Mouse (Mus musculus): ENCODE results near the gene A430033K04Rik. TPM values are rescaled to one million over a fixed set of nuclear protein-coding genes. Genes with fewer than 3 reads are reported as not detected.
A peak's percentile ranks its signal among the peaks of the same experiment; 100 is the strongest.

A430033K04Rik gene
- 14.2 and 16.6 TPM in 2 replicates for polyA plus RNA-seq (2014; fragmentation: Nextera tagmentation; extraction: Ambion mirVana)

- no peaks in the 10 kb centered on the region for H3K9me3 ChIP-seq (ENCODE audit: control insufficient read depth, low read length)
- H3K4me3 ChIP-seq (ENCODE audit: low read depth, low read length), result peak within 1 kb of the TSS; percentile 86
- H3K36me3 ChIP-seq (ENCODE audit: control insufficient read depth, insufficient read depth, low read length), result peaks cover 2% of the 10 kb centered on the region; the same call in 1 of the 2 replicates
- peak within 1 kb of the TSS; percentile 72 for H3K4me2 ChIP-seq (ENCODE audit: low read depth, severe bottlenecking)
- no peaks in the 10 kb centered on the region for H3K27me3 ChIP-seq (ENCODE audit: control insufficient read depth, insufficient read depth, low read length)
- peak within 1 kb of the TSS; percentile 87 for H3K9ac ChIP-seq (ENCODE audit: low read length)
- 0 out of 2 replicates have a peak, but pooled peaks cover 2% of the 10 kb centered on the region for H3K4me1 ChIP-seq (ENCODE audit: control insufficient read depth, insufficient read depth, low read length)
- H3K27ac ChIP-seq (replicated peaks; ENCODE audit: low read depth, low read length), result peak within 1 kb of the TSS; percentile 70
- ATAC-seq (ENCODE audit: insufficient number of reproducible peaks, low FRiP score, low TSS enrichment, low read depth) (peak; percentile 92), DNase-seq (ENCODE audit: low spot score) (peak; percentile 91)
- WGBS, result under 1% methylated on average over 30 of the region's 30 CpGs
Measured at GRCm38 (mm10) chr5:138622645-138623477, at the start of gene A430033K04Rik. A430033K04Rik (plus strand) TSS chr5:138622859.

- 88% methylated on average over 6 of the region's 6 CpGs for WGBS
- H3K27me3 ChIP-seq (ENCODE audit: control insufficient read depth, insufficient read depth, low read length), result no peaks in the 10 kb centered on the region
- no peak for ATAC-seq (ENCODE audit: insufficient number of reproducible peaks, low FRiP score, low TSS enrichment, low read depth)
- H3K4me1 ChIP-seq (ENCODE audit: control insufficient read depth, insufficient read depth, low read length), result no peaks in the 10 kb centered on the region
- no peaks in the 10 kb centered on the region for H3K36me3 ChIP-seq (ENCODE audit: control insufficient read depth, insufficient read depth, low read length)
- DNase-seq (ENCODE audit: low spot score), result no peak
- H3K9me3 ChIP-seq (ENCODE audit: control insufficient read depth, low read length), result no peaks in the 10 kb centered on the region
- H3K4me2 ChIP-seq (ENCODE audit: low read depth, severe bottlenecking), result no peak overlapping the region
- no peak overlapping the region for H3K9ac ChIP-seq (ENCODE audit: low read length)
- H3K4me3 ChIP-seq (ENCODE audit: low read depth, low read length), result no peak overlapping the region
- no peak overlapping the region for H3K27ac ChIP-seq (replicated peaks; ENCODE audit: low read depth, low read length)
Measured at GRCm38 (mm10) chr5:138587396-138587795, 35.3 kb upstream of the A430033K04Rik start.

GRCm38 (mm10) chr5:138618353-138618752, 4.3 kb upstream of the A430033K04Rik start:
- Histone ChIP-seq H3K9ac (ENCODE audit: low read length) (no peak overlapping the region), H3K36me3 (ENCODE audit: control insufficient read depth, insufficient read depth, low read length) (peaks cover 42% of the 10 kb centered on the region), H3K4me2 (ENCODE audit: low read depth, severe bottlenecking) (no peak overlapping the region), H3K4me3 (ENCODE audit: low read depth, low read length) (peak overlapping the region; percentile 92), H3K27me3 (ENCODE audit: control insufficient read depth, insufficient read depth, low read length) (no peaks in the 10 kb centered on the region), H3K9me3 (ENCODE audit: control insufficient read depth, low read length) (peaks cover 13% of the 10 kb centered on the region; the same call in 1 of the 2 replicates), H3K4me1 (ENCODE audit: control insufficient read depth, insufficient read depth, low read length) (no peaks in the 10 kb centered on the region), H3K27ac (replicated peaks; ENCODE audit: low read depth, low read length) (no peak overlapping the region)
- DNase-seq (ENCODE audit: low spot score) (no peak), ATAC-seq (ENCODE audit: insufficient number of reproducible peaks, low FRiP score, low TSS enrichment, low read depth) (no peak)
- 98% methylated on average over 1 of the region's 1 CpGs for WGBS

- ATAC-seq (ENCODE audit: insufficient number of reproducible peaks, low FRiP score, low TSS enrichment, low read depth), result peak; percentile 97
- Histone ChIP-seq H3K4me1 (ENCODE audit: control insufficient read depth, insufficient read depth, low read length) (0 out of 2 replicates have a peak, but pooled peaks cover 2% of the 10 kb centered on the region), H3K4me2 (ENCODE audit: low read depth, severe bottlenecking) (peak within 1 kb of the TSS; percentile 35), H3K27ac (replicated peaks; ENCODE audit: low read depth, low read length) (peak within 1 kb of the TSS; percentile 92), H3K27me3 (ENCODE audit: control insufficient read depth, insufficient read depth, low read length) (no peaks in the 10 kb centered on the region), H3K36me3 (ENCODE audit: control insufficient read depth, insufficient read depth, low read length) (peaks cover 31% of the 10 kb centered on the region), H3K9ac (ENCODE audit: low read length) (peak within 1 kb of the TSS; percentile 97), H3K4me3 (ENCODE audit: low read depth, low read length) (peak within 1 kb of the TSS; percentile 92), H3K9me3 (ENCODE audit: control insufficient read depth, low read length) (peaks cover 13% of the 10 kb centered on the region; the same call in 1 of the 2 replicates)
- peak; percentile 95 for DNase-seq (ENCODE audit: low spot score)
- WGBS, result under 1% methylated on average over 43 of the region's 43 CpGs
Measured at GRCm38 (mm10) chr5:138619211-138620128, 3.2 kb upstream of the A430033K04Rik start, which contains the start of gene Zfp68. Zfp68 (minus strand) TSS chr5:138619761.

DNA sequence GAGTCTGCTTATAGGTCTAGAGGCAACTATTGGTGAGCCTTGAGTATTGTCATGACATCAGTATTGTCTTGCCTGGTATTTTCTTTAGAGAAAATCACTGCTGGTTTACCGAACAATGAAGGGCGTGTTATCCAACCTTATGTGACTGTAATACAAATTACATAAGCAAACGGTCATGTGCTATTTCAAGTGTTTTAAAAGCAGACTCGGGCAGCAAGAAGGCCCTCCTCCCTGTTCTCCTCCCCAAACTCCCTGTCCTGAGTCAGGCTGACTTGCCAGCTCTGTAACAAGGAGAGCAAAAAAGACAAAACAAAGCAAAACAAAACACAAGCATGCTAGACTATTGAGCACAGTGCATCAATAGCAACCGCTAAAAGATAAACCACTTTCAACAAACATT, 1.8 kb upstream of the A430033K04Rik start:
- Histone ChIP-seq H3K27ac (replicated peaks; ENCODE audit: low read depth, low read length) (no peak overlapping the region), H3K9ac (ENCODE audit: low read length) (no peak overlapping the region), H3K4me1 (ENCODE audit: control insufficient read depth, insufficient read depth, low read length) (0 out of 2 replicates have a peak, but pooled peaks cover 2% of the 10 kb centered on the region), H3K9me3 (ENCODE audit: control insufficient read depth, low read length) (peaks cover 10% of the 10 kb centered on the region; the same call in 1 of the 2 replicates), H3K4me2 (ENCODE audit: low read depth, severe bottlenecking) (no peak overlapping the region), H3K4me3 (ENCODE audit: low read depth, low read length) (no peak overlapping the region), H3K36me3 (ENCODE audit: control insufficient read depth, insufficient read depth, low read length) (peaks cover 19% of the 10 kb centered on the region), H3K27me3 (ENCODE audit: control insufficient read depth, insufficient read depth, low read length) (no peaks in the 10 kb centered on the region)
- no peak for ATAC-seq (ENCODE audit: insufficient number of reproducible peaks, low FRiP score, low TSS enrichment, low read depth)
- 92% methylated on average over 5 of the region's 5 CpGs for WGBS
- DNase-seq (ENCODE audit: low spot score), result no peak

GRCm38 (mm10) chr5:138623478-138623875, 818 bp downstream of the A430033K04Rik start:
- H3K36me3 ChIP-seq (ENCODE audit: control insufficient read depth, insufficient read depth, low read length), result no peaks in the 10 kb centered on the region
- no peaks in the 10 kb centered on the region for H3K9me3 ChIP-seq (ENCODE audit: control insufficient read depth, low read length)
- 18% methylated on average over 3 of the region's 3 CpGs for WGBS
- no peak overlapping the region for H3K27ac ChIP-seq (replicated peaks; ENCODE audit: low read depth, low read length)
- DNase-seq (ENCODE audit: low spot score) (peak; percentile 31), ATAC-seq (ENCODE audit: insufficient number of reproducible peaks, low FRiP score, low TSS enrichment, low read depth) (no peak)
- H3K9ac ChIP-seq (ENCODE audit: low read length), result peak overlapping the region; percentile 87
- no peaks in the 10 kb centered on the region for H3K27me3 ChIP-seq (ENCODE audit: control insufficient read depth, insufficient read depth, low read length)
- H3K4me1 ChIP-seq (ENCODE audit: control insufficient read depth, insufficient read depth, low read length), result 0 out of 2 replicates have a peak, but pooled peaks cover 2% of the 10 kb centered on the region
- H3K4me3 ChIP-seq (ENCODE audit: low read depth, low read length), result peak overlapping the region; percentile 86
- H3K4me2 ChIP-seq (ENCODE audit: low read depth, severe bottlenecking), result peak overlapping the region; percentile 72

- H3K36me3 ChIP-seq (ENCODE audit: control insufficient read depth, insufficient read depth, low read length), result peaks cover 5% of the 10 kb centered on the region; the same call in 1 of the 2 replicates
- no peaks in the 10 kb centered on the region for H3K9me3 ChIP-seq (ENCODE audit: control insufficient read depth, low read length)
- no peak for DNase-seq (ENCODE audit: low spot score)
- H3K4me3 ChIP-seq (ENCODE audit: low read depth, low read length), result no peak overlapping the region
- H3K4me2 ChIP-seq (ENCODE audit: low read depth, severe bottlenecking), result no peak overlapping the region
- 92% methylated on average over 2 of the region's 2 CpGs for whole genome bisulfite sequencing
- no peaks in the 10 kb centered on the region for H3K4me1 ChIP-seq (ENCODE audit: control insufficient read depth, insufficient read depth, low read length)
- H3K27me3 ChIP-seq (ENCODE audit: control insufficient read depth, insufficient read depth, low read length), result no peaks in the 10 kb centered on the region
- H3K27ac ChIP-seq (replicated peaks; ENCODE audit: low read depth, low read length), result no peak overlapping the region
- no peak for ATAC-seq (ENCODE audit: insufficient number of reproducible peaks, low FRiP score, low TSS enrichment, low read depth)
- H3K9ac ChIP-seq (ENCODE audit: low read length), result no peak overlapping the region
Measured at GRCm38 (mm10) chr5:138636486-138636885, 13.8 kb downstream of the A430033K04Rik start.

DNA sequence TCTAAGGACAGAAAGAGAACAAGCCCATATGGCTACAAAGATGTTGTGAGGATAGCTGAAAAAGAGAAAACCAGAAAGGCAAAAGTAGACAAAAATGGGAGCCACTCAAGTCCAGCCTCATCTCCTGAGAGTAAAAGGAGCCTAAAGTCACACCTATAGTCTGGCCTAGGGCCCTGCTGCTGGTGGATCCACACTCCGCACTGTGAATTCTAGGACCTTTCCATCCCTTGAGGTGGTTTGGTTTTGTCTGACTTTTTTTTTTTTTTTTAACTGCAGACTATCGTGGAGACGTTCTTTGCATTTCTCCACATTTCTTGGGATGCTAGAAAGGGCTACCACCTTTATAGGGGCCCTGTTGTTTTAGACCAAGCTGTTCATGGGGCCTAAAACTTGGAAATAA, 18.4 kb downstream of the A430033K04Rik start:
- ATAC-seq (ENCODE audit: insufficient number of reproducible peaks, low FRiP score, low TSS enrichment, low read depth), result no peak
- no peak for DNase-seq (ENCODE audit: low spot score)
- Histone ChIP-seq H3K9ac (ENCODE audit: low read length) (no peak overlapping the region), H3K4me1 (ENCODE audit: control insufficient read depth, insufficient read depth, low read length) (no peaks in the 10 kb centered on the region), H3K27ac (replicated peaks; ENCODE audit: low read depth, low read length) (no peak overlapping the region), H3K9me3 (ENCODE audit: control insufficient read depth, low read length) (no peaks in the 10 kb centered on the region), H3K36me3 (ENCODE audit: control insufficient read depth, insufficient read depth, low read length) (peaks cover 8% of the 10 kb centered on the region; the same call in 1 of the 2 replicates), H3K4me2 (ENCODE audit: low read depth, severe bottlenecking) (no peak overlapping the region), H3K4me3 (ENCODE audit: low read depth, low read length) (no peak overlapping the region), H3K27me3 (ENCODE audit: control insufficient read depth, insufficient read depth, low read length) (no peaks in the 10 kb centered on the region)
- WGBS, result 95% methylated on average over 3 of the region's 3 CpGs

Data from limb, embryonic 11.5 days (tissue).